ENCODE assay signal across 8 mouse cellular contexts in genomic region chr9:102723990-102724461, GRCm38 (mm10). TPM values are rescaled to one million over a fixed set of nuclear protein-coding genes. Genes with fewer than 3 reads are reported as not detected.
A peak's percentile ranks its signal among the peaks of the same experiment; 100 is the strongest.
DNase-seq lines count a peak whose midpoint lies in the region; ATAC-seq and TF ChIP-seq lines count a peak whose summit lies in the region.

No protein-coding gene starts in this region.

- H3K36me3 ChIP-seq in hindbrain, embryonic 10.5 days = peaks cover 93% of the 10 kb centered on the region
- H3K36me3 ChIP-seq in lung, postnatal 0 days (ENCODE audit: insufficient read depth, low read length) = peaks cover 75% of the 10 kb centered on the region

- peak overlapping the region; percentile 84 for H3K4me3 ChIP-seq in hindbrain, embryonic 10.5 days
- no peak overlapping the region for H3K4me3 ChIP-seq in lung, postnatal 0 days (ENCODE audit: low read depth, low read length)

- no peaks in the 10 kb centered on the region for H3K9me3 ChIP-seq in hindbrain, embryonic 10.5 days
- no peaks in the 10 kb centered on the region for H3K9me3 ChIP-seq in lung, postnatal 0 days (ENCODE audit: low read length)

- no peak overlapping the region for H3K4me2 ChIP-seq in lung, postnatal 0 days (replicated peaks; ENCODE audit: low read depth, low read length)

- no peak overlapping the region for H3K9ac ChIP-seq in lung, postnatal 0 days (replicated peaks; ENCODE audit: low read depth)

- H3K27ac ChIP-seq in hindbrain, embryonic 10.5 days = peak overlapping the region; percentile 79
- H3K27ac ChIP-seq in lung, postnatal 0 days (ENCODE audit: low read length) = 0 out of 2 replicates have a peak overlapping the region, but pooled peaks have one; percentile 79

- no peak for TF ChIP-seq EP300 in lung, postnatal 0 days (IDR thresholded peaks at IDR 0.05)

- H3K27me3 ChIP-seq in hindbrain, embryonic 10.5 days (ENCODE audit: insufficient read depth, poor library complexity, severe bottlenecking) = no peaks in the 10 kb centered on the region
- H3K27me3 ChIP-seq in lung, postnatal 0 days (replicated peaks; ENCODE audit: insufficient read depth, low read length) = no peaks in the 10 kb centered on the region

- 19% methylated on average over 4 of the region's 4 CpGs for WGBS in hindbrain, embryonic 10.5 days
- WGBS in lung, postnatal 0 days = 16% methylated on average over 4 of the region's 4 CpGs

- peak; percentile 95 for DNase-seq in Muller cell, postnatal 12 days (ENCODE audit: inconsistent ontology term)
- DNase-seq in cerebellum, adult 9-10 months = peak; percentile 66
- DNase-seq in frontal cortex, postnatal 25 days (ENCODE audit: low spot score in 2 of 2) = peak; percentile 22 to 41
- DNase-seq in hindbrain, embryonic 10.5 days (ENCODE audit: low spot score) = peak; percentile 50
- DNase-seq in layer of hippocampus, adult 8-10 months (ENCODE audit: low spot score in 2 of 2) = peak; percentile 82 to 95
- DNase-seq in lung, postnatal 0 days (ENCODE audit: low spot score) = peak; percentile 47
- DNase-seq in right cerebral cortex, postnatal 4 days = peak; percentile 47
- no peak for DNase-seq in thymus, adult 18-20 months

- ATAC-seq in lung, postnatal 0 days = no peak

- H3K4me1 ChIP-seq in hindbrain, embryonic 10.5 days (replicated peaks) = peaks cover 93% of the 10 kb centered on the region
- H3K4me1 ChIP-seq in lung, postnatal 0 days (ENCODE audit: insufficient read depth, low read depth, low read length) = peaks cover 43% of the 10 kb centered on the region; the same call in 1 of the 2 replicates

- TF ChIP-seq CTCF in lung, postnatal 0 days (IDR thresholded peaks at IDR 0.05) = no peak

RNA-seq across cellular contexts. Expression of gene Amotl2, which starts 7.6 kb away (rescaled TPM):
- polyA plus RNA-seq in hindbrain, embryonic 10.5 days (2016; fragmentation: Nextera tagmentation; extraction: Ambion mirVana) = 67.6 and 70.1 TPM in 2 replicates
- total RNA-seq in layer of hippocampus, adult 8-10 months (2022) = 10 to 100 TPM; 17.3 to 22.8 (median 20.6) TPM
- 50.3 and 56.3 TPM in 2 replicates for polyA plus RNA-seq in lung, postnatal 0 days (2015; fragmentation: Nextera tagmentation; extraction: Ambion mirVana)

Comparison
In these comparisons a context has a peak if more than half of its experiments do, and no peak if none do; other contexts are left out.
1. DNase-seq: peak in Muller cell, postnatal 12 days (single experiment), cerebellum, adult 9-10 months (single experiment), frontal cortex, postnatal 25 days (2 of 2), hindbrain, embryonic 10.5 days (single experiment), layer of hippocampus, adult 8-10 months (2 of 2), lung, postnatal 0 days (single experiment) and right cerebral cortex, postnatal 4 days (single experiment); none in thymus, adult 18-20 months (0 of 2).